Mouse (Mus musculus): ENCODE results near the gene Cul7. TPM values are rescaled to one million over a fixed set of nuclear protein-coding genes. Genes with fewer than 3 reads are reported as not detected.

The Cul7 gene
- polyA plus RNA-seq, 1 experiment from 2014 or later = 45.5 TPM

DNA sequence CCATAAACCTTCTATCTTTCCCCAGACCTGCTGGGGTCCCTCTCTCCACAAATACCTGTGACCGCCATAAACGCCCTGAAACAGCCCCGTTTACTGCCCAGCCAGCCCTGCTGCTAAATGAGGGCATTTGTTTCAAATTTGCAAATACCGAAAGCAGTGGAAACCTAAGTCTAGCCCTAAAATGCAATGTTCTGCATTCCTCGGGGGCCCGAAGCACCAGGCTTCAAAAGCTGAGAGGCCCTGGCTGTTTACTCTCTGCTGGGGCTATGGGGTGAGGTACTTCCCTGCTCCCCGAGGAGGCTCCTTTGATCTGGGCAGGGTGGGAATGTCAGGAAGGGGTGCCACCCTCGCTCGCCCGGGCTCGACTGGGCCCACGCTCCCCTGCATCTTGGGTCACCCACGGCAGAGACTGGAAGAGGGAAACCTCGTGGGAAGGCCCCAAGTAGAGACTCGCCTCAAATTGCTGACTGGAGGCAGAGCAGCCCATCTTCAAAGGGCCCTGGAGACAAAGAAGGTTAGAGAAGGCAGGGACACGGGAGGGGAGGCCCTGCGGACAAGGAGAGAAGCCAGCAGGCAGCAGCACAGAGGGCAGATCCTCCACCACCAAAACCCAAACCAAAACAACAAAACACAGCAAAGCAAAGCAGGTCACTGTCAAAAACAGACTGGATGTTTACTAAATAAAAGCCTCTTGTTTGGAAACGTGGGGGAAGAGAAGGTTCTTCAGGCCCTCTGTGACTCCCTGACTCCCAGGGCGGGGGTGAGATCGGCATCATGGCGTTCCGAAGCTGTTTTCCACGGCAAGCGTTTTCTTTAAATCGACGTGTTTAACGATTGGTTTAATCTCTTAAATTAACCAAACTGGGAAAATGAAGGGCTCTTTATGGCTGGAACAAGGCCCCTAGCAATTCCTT, 31.1 kb upstream of the Cul7 start:
- 3% methylated on average over 27 of the region's 27 CpGs for WGBS
- peak overlapping the region; percentile 38 for H3K4me3 ChIP-seq
- H3K27me3 ChIP-seq (ENCODE audit: insufficient read depth, poor library complexity, severe bottlenecking) = no peaks in the 10 kb centered on the region

DNA sequence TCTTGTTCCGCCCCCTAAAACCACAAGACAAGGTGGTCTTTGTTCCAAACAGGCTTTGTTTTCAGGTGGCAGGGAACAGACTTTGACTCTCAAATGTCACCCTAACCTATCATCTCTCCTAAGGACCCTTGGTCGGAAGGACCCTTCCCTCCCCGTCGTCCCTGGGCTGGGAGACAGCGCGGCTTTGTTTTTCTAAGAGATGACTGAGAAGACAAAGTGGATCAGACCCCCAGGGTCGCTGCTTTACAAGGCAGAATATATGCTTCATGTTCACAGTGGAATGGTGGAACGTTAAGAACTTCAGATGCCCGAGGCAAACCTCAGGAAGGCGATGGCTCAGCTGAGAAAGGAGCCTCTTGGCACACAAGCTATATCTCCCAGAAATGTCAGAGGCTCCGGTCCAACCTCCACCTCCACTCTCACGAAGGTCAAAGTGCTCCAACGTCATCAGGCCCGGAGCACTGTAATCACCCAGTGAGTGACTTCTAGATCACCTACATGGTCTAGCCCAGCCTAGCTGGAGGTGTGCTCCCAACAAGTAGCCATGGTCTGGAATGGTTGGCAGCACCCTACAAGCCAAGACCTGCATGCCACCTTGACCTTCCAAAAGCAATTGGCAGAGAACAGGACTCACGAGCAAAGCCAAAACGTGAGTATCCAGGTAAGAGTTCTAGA, 30.3 kb upstream of the Cul7 start:
- Histone ChIP-seq H3K36me3 (no peaks in the 10 kb centered on the region), H3K4me1 (replicated peaks) (peaks cover 88% of the 10 kb centered on the region), H3K9me3 (no peaks in the 10 kb centered on the region), H3K27me3 (ENCODE audit: insufficient read depth, poor library complexity, severe bottlenecking) (no peaks in the 10 kb centered on the region), H3K27ac (peak overlapping the region; percentile 93), H3K4me3 (peak overlapping the region; percentile 38)
- 30% methylated on average over 16 of the region's 16 CpGs for WGBS
- DNase-seq (ENCODE audit: low spot score) = peak; percentile 44

More for the DNA sequence above, 31.1 kb upstream of the Cul7 start:
- Histone ChIP-seq H3K36me3 (no peaks in the 10 kb centered on the region), H3K4me1 (replicated peaks) (peaks cover 82% of the 10 kb centered on the region), H3K9me3 (no peaks in the 10 kb centered on the region), H3K27ac (peak overlapping the region; percentile 93)
- DNase-seq (ENCODE audit: low spot score) = peak; percentile 64

DNA sequence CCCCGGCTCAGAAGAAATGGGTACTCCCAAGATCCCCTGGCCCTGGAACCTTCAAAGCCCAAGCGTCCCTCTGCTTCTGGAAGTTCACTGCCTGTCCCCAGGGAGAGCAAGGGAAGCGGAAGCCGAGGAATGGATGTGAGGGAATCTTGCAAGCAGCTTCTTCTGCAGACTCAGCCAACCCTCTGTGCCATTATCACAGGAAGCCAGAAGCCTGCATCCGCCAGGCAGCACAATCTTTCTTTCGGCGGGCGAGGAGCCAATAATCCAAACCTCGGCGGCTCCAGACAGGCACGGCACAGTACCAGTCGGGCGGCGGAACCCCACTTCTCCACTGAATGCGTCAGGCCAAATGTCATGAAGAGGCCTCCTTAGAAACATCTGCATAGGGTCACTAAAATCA, 28.8 kb upstream of the Cul7 start:
- peaks cover 98% of the 10 kb centered on the region for H3K4me1 ChIP-seq (replicated peaks)
- H3K9me3 ChIP-seq = no peaks in the 10 kb centered on the region
- 77% methylated on average over 15 of the region's 15 CpGs for WGBS
- no peaks in the 10 kb centered on the region for H3K27me3 ChIP-seq (ENCODE audit: insufficient read depth, poor library complexity, severe bottlenecking)
- peak overlapping the region; percentile 20; the same call in 1 of the 2 replicates for H3K4me3 ChIP-seq
- peak overlapping the region; percentile 93 for H3K27ac ChIP-seq
- no peak for DNase-seq (ENCODE audit: low spot score)
- H3K36me3 ChIP-seq = no peaks in the 10 kb centered on the region

DNA sequence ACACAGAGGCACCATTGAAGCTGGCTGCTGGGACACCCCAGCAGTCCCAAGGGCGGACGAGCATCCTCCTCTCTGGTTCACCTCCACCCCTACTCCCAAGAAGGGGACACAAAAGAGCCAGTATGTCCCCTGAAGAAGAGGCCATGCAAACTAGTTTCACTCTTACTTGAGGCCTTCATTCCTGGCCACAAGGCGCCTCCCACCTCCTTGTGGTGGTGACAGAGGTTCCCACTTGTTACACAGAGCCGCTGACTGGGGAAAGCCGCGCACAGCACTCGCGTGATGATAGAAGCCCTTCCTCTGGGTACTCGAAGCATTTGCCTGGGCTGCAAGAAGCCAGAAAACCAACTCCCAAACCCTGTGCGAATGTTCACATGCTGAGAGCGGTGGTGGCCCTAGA, 27.9 kb upstream of the Cul7 start:
- Histone ChIP-seq H3K36me3 (no peaks in the 10 kb centered on the region), H3K4me1 (replicated peaks) (peaks cover 98% of the 10 kb centered on the region), H3K27ac (peak overlapping the region; percentile 17; the same call in 1 of the 2 replicates), H3K9me3 (no peaks in the 10 kb centered on the region), H3K27me3 (ENCODE audit: insufficient read depth, poor library complexity, severe bottlenecking) (no peaks in the 10 kb centered on the region), H3K4me3 (0 out of 2 replicates have a peak overlapping the region, but pooled peaks have one; percentile 2)
- 80% methylated on average over 11 of the region's 11 CpGs for WGBS
- no peak for DNase-seq (ENCODE audit: low spot score)

DNA sequence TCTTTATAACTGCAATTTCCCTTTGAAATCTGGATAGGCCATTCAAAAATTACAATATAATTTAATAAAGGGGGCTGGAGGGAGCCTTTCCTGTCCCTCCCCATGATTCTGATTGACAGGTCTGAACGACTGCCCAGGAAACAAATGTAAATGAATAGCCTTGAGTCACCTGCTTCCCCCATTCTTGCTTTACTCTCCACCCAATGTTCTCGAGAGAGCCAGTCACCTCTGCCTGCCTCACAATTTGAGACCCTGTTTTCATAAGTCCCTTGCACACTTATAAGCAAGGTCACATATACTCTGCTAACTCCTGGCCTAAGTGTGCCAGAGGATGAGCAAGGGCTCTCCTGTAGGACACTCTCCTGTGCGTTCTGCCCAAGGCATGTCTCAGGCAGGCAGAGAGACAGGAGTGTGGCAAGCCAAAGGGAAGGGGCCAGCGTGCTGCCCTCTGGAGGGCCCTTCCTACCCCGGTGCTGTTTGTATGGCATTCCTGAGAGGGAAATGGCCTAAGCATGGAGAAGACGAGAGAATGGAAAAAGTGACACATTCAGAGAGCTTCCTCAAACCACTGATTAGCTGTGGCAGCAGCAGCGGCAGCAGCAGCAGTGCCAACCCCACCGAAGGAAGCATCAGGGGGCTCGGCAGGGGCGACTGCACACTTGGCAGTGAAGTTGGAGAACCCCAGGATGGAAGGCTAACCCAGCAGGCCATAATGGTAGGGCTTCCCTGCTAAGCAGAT, 26.1 kb upstream of the Cul7 start:
- Histone ChIP-seq H3K27me3 (ENCODE audit: insufficient read depth, poor library complexity, severe bottlenecking) (no peaks in the 10 kb centered on the region), H3K4me1 (replicated peaks) (peaks cover 97% of the 10 kb centered on the region), H3K27ac (peak overlapping the region; percentile 79), H3K9me3 (no peaks in the 10 kb centered on the region), H3K36me3 (no peaks in the 10 kb centered on the region), H3K4me3 (peak overlapping the region; percentile 32)
- DNase-seq (ENCODE audit: low spot score) = no peak
- 35% methylated on average over 10 of the region's 10 CpGs for WGBS

DNA sequence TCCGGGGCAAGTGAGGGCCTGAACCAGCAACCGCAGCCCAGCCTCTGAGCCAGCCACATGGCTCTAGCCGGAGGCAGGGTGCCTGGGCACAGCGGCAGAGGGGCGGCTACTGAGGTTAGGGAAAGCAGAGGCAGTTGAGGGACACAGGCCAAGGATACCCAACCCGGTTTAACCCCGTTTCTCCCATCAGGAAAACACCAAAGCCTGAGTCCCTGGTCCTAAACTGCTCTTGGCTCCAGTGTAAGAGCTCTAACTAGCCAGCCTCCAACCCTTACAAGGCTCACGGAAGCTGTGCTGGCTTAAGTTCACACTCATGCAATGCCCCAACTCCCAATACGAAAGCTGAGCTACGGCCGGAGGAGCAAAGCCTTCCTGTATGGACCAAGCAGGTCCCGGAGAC, 25.5 kb upstream of the Cul7 start:
- 62% methylated on average over 12 of the region's 12 CpGs for WGBS
- Histone ChIP-seq H3K27me3 (ENCODE audit: insufficient read depth, poor library complexity, severe bottlenecking) (no peaks in the 10 kb centered on the region), H3K27ac (peak overlapping the region; percentile 79)

DNA sequence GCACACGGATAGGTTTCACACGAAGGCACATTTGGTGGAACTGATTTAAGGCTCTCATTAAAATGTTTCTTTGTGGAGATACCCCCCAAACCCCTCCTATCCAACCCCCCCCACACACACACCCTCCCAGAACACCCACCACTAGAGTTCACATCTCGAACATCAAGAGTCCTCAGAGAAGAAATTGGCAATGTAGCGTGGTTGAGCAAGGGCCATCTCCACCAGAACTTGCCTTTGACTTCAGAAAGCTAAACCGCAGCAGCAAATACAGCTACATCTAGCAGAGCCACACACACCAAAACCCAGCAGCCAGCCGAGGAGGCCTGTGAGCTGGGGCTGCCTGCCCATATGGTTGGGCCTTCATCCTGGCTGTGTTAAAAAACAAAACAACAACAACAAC, 22.7 kb upstream of the Cul7 start:
- no peak for DNase-seq (ENCODE audit: low spot score)
- no peaks in the 10 kb centered on the region for H3K9me3 ChIP-seq
- WGBS = 64% methylated on average over 6 of the region's 6 CpGs
- 0 out of 2 replicates have a peak overlapping the region, but pooled peaks have one; percentile 96 for H3K27ac ChIP-seq
- no peaks in the 10 kb centered on the region for H3K27me3 ChIP-seq (ENCODE audit: insufficient read depth, poor library complexity, severe bottlenecking)
- peak overlapping the region; percentile 98 for H3K4me3 ChIP-seq
- peaks cover 94% of the 10 kb centered on the region for H3K4me1 ChIP-seq (replicated peaks)
- H3K36me3 ChIP-seq = peaks cover 14% of the 10 kb centered on the region

More for the DNA sequence above, 25.5 kb upstream of the Cul7 start:
- Histone ChIP-seq H3K9me3 (no peaks in the 10 kb centered on the region), H3K4me1 (replicated peaks) (peaks cover 97% of the 10 kb centered on the region), H3K4me3 (peak overlapping the region; percentile 32), H3K36me3 (no peaks in the 10 kb centered on the region)
- no peak for DNase-seq (ENCODE audit: low spot score)

DNA sequence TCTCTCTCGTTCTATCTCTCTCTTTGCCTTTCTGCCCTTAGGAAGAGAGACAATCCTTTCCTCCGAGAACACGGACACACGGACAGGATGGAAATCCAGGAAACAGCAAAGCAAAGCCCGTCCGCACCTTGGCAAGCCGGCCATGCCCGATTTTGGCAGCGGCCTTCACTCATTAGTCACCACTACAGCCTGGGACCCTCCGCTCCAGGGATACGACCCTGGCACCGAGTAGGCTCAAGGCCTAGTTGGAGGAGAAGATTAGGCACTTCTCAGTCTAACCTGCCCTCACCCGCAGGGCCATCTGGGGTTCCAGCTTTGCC, 21.7 kb upstream of the Cul7 start:
- peak overlapping the region; percentile 96 for H3K27ac ChIP-seq

DNA sequence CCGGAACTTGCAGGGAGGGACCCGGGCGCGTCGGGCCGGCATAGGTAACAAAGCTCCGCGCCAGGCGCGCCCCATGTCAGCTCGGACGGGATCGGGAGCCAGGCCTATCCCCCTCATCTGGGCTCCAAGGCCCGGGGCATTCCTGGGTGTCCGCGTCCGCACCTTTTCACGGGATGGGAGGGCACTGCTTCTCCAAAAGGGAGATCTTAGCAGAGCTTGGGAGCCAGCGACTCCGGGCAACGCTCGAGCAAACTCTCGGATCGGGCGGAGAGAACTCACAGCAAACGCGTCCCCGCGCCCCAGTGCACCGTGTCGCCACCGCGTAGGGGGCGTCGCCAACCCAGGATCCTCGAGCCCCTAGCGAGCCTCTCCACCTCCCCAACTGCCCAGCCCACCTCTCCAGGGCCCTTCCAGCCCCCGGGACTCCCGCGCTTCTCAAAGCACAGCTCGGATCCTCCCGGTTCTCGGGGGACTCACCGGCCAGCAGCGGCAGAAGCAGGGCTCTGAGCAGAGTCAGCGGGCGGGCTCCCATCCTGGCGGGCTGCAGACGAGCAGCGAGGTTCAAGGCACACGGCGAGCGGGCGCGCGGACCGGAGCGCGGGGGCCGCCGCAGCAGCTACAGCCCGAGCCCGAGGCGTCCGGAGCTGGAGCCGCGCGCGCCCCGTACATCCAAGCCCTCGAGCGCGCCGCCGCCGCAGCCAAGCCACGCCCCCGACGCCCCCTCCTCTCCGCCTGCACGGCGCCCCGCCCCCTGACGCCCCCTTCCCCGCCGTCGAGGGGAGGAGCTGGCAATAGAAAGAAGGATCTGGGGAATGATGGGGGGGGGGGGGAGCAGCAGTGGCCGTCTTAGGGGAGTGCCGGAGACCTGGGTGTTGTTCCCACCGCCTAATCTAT, 21.1 kb upstream of the Cul7 start, which contains the start of gene Ptk7:
Ptk7 (minus strand) TSS at position 714 of the 894 bp plus-strand sequence.
- Histone ChIP-seq H3K36me3 (peaks cover 30% of the 10 kb centered on the region), H3K27me3 (ENCODE audit: insufficient read depth, poor library complexity, severe bottlenecking) (no peaks in the 10 kb centered on the region), H3K4me1 (replicated peaks) (peaks cover 83% of the 10 kb centered on the region), H3K4me3 (peak within 1 kb of the TSS; percentile 98), H3K27ac (peak within 1 kb of the TSS; percentile 96), H3K9me3 (no peaks in the 10 kb centered on the region)
- WGBS = under 1% methylated on average over 89 of the region's 90 CpGs
- DNase-seq (ENCODE audit: low spot score) = peak; percentile 95

More for the DNA sequence above, 21.7 kb upstream of the Cul7 start:
- H3K36me3 ChIP-seq = peaks cover 24% of the 10 kb centered on the region
- peak overlapping the region; percentile 98 for H3K4me3 ChIP-seq
- no peak for DNase-seq (ENCODE audit: low spot score)
- peaks cover 84% of the 10 kb centered on the region for H3K4me1 ChIP-seq (replicated peaks)
- H3K27me3 ChIP-seq (ENCODE audit: insufficient read depth, poor library complexity, severe bottlenecking) = no peaks in the 10 kb centered on the region
- under 1% methylated on average over 13 of the region's 13 CpGs for WGBS
- H3K9me3 ChIP-seq = no peaks in the 10 kb centered on the region

DNA sequence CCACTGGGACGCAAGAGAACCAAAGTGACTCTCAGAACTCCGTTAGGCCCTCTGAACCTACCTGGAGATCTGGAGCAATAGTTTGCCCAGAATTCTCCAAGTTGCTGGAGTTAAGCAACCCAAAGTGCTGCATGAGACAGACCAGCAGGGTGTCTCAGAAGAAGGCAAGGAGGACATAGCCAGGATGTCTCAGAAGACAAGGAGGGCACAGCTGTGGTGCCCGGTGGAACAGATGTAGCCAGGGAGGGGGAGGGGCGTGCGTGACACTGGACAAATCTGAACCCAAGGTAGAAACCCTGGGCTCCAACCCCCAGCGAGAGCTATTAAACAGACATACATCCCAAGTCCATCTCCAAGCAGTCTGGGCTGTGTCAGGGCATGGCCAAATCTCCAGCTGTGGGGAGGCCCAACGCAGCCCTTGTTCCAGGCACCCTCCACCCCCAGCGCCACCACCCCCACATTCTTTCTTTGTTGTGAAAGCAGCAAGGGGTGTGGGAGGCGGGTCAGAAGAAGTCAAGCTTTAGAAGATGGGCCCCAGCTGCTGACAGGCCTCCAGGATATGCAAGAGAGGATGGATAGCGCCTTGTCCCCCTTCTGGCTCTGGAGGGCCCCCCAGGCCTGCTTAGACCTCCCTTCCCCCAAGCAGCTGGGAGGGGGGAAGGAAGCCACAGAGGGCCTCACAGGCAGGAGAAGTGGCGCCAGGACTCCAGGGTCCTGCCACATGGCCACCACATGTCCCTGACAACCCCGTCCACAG, 20.3 kb upstream of the Cul7 start:
- peak overlapping the region; percentile 96 for H3K27ac ChIP-seq
- peaks cover 77% of the 10 kb centered on the region for H3K4me1 ChIP-seq (replicated peaks)
- peaks cover 33% of the 10 kb centered on the region for H3K36me3 ChIP-seq
- H3K4me3 ChIP-seq = peak overlapping the region; percentile 98
- H3K27me3 ChIP-seq (ENCODE audit: insufficient read depth, poor library complexity, severe bottlenecking) = no peaks in the 10 kb centered on the region
- 3% methylated on average over 12 of the region's 12 CpGs for WGBS
- peak; percentile 75 for DNase-seq (ENCODE audit: low spot score)
- no peaks in the 10 kb centered on the region for H3K9me3 ChIP-seq

DNA sequence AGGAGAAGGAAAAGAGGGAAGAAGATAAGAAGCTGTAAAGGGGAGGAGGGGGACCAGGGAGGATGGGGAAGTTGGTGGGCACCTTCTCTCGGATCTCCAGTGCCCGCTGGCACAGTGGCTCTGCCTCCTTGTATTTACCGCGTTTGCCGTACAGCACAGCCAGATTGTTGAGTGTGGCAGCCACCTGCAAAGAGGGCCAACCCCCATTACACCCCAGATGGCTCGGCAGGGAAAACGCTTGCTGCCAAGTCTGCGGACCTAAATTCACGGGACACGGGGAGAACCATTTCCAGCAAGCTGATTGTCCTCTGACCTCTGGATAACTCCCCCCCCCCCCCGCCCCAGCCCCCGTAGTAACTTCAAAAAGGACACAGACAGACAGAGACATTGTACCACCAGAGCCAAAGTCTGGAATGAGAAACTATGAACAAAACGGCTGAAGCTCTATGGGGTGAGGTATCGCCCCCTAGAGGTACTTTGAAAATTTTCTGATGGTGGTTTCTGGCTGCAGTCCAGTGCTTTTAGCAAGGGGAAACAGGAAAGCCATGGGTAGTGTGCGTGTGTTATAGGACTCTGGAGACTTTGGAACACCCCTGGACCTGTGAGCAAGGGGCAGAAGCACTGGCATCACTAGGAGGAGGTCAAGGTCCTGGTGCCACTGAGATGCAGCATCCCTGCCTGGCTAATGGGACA, 13.2 kb upstream of the Cul7 start:
- 29% methylated on average over 15 of the region's 15 CpGs for WGBS
- Histone ChIP-seq H3K27me3 (ENCODE audit: insufficient read depth, poor library complexity, severe bottlenecking) (no peaks in the 10 kb centered on the region), H3K9me3 (no peaks in the 10 kb centered on the region), H3K27ac (peak overlapping the region; percentile 82), H3K4me3 (peak overlapping the region; percentile 23), H3K4me1 (replicated peaks) (peaks cover 21% of the 10 kb centered on the region), H3K36me3 (peaks cover 67% of the 10 kb centered on the region)
- peak; percentile 49 for DNase-seq (ENCODE audit: low spot score)

All from hindbrain, embryonic 10.5 days (tissue).